Mouse (Mus musculus): ENCODE results near the gene Fmn2.

Gene Fmn2

DNA sequence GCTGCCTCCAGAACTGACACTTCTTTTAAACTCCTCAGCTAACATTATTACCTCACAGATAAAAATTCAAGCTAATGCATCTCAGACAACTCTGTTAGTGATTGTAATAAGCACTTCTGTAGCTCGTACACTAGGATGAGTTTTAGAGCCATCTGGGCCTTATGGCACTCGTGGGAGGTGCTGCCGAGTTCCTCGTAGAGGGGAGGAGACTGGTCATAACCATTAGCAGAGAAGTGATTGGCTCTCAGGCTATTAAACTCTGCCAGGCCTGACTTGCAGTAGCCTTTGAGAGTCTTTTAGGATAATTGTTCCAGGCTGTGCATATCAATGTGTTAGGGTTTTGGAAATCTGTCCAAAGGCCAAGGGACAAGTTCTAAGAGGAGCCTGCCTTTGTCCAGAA, 55.6 kb downstream of the Fmn2 start:
- DNase-seq (ENCODE audit: low spot score): no peak

DNA sequence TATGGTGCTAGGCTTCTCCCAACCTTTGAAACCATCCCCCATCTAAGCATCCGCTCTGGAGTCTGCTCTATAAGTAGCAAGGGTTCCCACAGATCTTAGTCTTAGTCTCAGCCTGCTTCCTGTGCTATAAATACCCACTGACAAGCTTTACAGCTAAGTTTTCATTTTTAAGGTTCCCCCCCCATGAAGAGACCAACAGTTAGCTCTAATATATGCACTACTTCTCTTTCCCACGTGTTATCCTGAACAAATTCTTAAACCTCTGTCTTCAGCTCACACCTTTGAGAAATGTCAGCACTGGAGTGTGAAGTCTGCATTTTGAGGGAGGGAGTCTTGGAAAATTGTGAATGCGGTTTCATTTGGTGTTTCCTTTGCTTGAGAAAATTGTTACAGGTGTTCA, 56.2 kb downstream of the Fmn2 start:
- DNase-seq (ENCODE audit: low spot score): no peak

DNA sequence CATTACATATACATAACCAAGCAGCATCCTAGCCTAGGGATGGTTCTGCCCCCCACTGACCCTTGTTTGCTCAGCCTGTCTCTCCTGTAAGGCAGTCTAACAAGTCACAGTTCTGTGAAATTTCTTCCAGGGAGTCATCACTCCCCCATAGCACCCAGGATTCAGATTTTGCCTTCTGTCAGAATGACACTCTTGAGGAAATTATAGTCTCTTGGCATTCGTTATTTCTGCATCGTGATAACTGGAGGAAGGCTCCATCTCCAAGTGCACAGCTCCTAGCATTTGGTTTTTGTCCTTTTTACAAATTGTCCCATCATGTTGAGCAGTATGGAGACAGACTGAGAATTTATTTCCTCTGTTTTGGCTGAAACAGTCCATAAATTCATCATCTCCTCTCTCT, 56.9 kb downstream of the Fmn2 start:
- DNase-seq (ENCODE audit: low spot score): no peak

DNA sequence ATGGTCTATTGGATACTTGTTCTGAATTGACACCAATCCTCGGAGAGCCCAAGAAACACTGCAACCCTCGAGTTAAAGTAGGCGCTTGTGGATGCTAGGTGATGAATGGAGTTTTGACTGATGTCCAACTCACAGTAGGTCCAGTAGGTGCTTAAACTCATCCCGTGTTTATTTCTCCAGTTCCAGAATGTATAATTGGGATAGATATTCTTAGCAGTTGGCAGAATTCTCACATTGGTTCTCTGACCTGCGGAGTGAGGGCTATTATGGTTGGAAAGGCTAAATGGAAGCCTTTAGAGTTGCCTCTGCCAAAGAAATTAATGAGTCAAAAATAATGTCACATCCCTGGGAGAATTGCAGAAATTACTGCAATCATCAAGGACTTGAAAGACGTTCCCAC, 62.9 kb downstream of the Fmn2 start:
- DNase-seq (ENCODE audit: low spot score): no peak

DNA sequence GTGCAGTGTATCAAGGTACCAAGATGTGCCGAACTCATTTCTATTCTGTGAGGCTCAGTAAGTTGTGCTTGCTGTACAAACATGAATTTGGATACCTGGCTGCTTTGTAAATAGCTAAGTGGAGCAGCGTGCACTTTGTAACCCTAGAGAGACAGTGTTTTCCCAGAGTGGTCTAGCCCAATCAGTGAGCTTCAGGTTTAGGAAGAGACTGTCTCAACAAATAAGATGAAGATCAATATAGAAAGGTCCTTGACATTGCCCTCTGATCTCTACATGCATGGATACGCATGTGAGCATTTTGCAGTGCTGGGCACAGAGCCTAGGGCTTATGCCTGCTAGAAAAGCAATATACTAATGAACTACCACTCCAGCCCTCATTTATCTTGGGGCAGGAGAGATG, 67.0 kb downstream of the Fmn2 start:
- DNase-seq (ENCODE audit: low spot score): no peak

DNA sequence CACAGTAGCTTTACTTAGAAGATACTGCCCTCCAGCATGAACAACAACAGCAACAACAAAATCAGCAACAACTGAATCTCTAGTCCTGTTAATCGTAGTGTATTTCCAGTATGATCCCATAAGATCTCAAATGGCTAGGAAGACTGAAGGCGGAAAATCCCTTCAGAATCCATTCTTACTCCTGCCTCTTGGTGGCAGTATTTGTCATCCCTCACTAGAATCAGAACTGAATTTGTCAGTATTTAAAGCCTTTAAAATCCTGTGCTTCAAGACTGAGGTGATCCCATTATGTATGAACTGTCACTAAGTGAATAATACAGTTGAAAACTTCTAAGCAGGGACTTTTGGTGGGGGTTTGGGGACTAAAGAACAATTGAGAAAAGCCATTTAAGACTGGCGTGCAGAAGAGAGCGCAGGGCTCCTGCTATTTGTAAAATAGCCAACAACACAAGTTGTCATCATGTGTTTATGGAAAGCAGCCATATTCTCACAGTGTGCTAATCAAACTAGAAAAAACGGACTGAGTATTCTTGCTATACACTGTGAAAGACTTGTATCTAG, 90.9 kb downstream of the Fmn2 start:
- DNase-seq (ENCODE audit: low spot score): peak; percentile 42

DNA sequence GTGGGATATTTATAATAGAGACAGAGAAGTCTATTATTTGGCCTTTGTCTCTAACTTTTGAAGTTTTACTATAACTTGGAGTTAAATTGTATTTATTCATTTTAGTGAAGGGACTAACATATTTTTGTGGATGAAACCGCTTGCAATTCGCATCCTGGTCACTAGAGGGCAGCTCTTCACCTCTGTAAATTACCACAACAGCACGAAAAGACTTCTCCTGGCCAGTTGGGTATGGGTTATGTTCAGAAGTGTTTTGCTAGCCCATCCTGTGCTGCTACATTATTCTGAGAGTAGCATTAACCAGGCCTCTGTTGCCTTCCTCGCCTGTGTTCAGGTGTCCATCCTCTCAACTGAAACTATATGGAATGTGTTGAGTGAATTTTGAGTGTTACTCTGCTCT, 93.4 kb downstream of the Fmn2 start:
- peak; percentile 82 for DNase-seq (ENCODE audit: low spot score)

DNA sequence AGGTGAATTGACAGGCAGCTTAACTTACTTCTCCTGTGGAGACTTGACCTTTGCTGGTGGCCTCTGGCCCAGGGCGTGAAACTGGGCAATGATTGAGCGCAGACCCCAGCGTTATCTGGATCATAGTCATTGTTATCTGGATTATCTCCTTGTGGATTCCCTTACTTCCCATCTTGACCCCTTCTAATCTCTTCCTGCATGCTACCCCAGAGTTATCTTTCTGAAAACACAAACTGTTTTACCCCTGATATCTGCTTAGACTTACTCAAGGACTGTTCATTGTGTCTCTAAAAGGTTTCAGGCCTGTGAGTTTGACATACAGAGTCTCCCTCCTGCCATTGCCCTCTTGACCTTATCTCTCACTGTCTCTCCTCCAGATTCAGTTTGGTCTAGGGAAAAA, 95.9 kb downstream of the Fmn2 start:
- DNase-seq (ENCODE audit: low spot score): no peak

DNA sequence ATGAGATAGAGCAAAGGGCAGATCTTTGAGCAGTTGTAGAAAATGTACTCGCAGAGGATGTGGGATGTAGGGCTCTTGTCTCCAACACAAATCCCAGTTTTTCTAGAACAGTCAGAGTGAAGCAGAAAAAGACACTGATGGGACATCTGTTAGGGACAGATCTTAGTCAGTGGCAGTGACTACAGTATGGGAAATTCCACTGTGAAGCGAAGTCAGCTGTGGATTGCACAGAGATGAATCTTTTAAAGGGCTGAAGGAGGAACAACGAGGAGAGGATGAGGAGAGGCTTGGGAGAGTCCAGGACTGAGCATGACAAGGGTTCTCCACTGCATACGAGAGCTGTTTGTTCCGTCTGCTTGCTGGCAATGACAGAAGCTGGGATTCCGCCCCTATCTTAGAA, 96.6 kb downstream of the Fmn2 start:
- DNase-seq (ENCODE audit: low spot score): no peak

DNA sequence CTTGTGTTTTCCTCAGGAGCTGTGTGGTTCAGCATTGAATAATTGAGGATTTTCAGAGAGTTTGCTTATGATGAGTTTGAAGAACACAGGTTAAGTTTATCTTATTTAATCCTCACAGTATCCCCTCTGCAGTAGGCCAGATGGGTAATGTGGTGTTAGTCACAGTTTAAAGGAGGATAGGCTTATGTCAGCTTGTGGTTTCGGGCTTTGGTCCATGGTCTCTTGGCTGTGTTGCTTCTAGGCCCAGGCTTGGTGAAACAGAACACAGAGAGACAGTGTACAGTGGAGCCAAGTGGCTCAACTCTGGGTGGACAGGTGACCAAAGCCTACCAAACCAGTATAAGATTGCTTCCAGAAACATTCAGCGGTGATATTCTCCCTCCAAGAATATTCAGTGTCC, 98.4 kb downstream of the Fmn2 start:
- DNase-seq (ENCODE audit: low spot score): no peak

DNA sequence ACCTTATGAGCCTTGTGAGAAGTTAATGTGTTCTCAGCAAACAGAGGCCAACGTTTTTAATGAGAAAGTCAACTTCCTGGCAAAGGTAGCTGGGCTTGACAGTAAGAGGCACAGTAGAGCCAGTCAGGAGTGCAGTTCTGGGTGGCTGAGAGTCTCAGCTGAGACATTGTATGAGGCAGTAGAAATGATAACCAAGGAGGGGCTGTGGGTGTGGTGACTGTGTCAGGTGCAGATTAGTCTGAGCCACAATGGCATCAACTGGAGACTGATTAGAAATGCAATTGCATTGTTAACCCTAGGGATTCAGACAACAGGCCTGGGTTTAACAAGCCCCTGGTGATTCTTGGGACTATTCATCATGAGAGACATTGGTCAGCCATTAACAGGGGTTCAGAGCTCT, 99.0 kb downstream of the Fmn2 start:
- DNase-seq (ENCODE audit: low spot score): peak; percentile 3

DNA sequence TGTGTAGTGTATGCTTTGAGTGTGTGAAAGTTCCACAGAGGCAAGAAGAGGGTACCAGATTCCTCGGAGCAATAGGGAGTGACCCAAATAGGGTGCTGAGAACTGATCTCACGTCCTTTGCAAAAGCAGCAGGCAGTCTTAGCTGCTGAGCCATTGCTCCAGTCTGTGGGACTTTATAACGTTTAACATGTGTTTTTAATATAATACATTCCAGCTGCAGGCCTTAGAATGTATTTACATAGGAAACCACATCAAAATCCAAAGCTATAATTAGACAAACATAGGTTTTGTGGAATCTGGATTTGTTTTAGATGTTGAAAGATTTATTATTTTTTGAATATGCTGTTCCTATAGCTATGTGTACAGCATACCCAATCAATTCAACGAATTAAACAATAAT, 115.7 kb downstream of the Fmn2 start:
- no peak for DNase-seq (ENCODE audit: low spot score)

DNA sequence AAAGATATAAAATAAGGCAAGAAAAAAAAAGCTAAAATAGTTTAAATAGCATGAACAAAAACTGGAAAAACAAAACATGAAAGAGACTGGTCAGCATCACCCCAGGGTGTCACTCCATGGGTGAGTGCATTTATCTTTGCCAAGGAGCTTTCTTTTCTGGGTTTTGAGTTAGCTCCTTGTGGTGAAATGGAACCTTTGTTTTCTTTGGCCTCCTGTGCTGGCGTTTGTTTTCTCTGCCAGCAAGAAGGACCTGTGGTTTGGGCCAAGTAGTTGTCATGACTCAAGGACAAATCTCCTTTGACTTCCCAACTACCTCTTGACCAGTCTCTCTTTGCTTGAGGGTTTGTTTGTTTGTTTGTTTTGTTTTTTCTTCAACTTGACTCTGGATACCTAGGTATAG, 119.9 kb downstream of the Fmn2 start:
- no peak for DNase-seq (ENCODE audit: low spot score)

DNA sequence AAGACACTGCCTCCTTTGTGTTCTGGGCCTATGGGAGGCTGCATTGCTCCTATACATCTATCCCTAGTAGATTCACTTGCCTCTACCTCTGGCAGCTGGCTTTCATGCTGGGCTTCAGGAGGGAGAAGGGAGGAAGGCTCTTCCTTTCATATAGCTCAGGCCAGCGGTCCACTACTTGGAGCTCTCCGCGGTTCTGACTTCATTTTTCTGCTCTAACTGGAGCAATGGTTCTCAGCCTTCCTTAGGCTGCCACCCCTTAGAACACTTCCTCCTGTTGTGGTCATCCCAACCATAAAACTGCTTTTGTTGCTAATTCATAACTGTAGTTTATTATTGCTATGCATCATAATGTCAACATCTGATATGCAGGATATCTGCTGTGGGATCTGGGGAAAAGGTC, 121.4 kb downstream of the Fmn2 start:
- peak; percentile 50 for DNase-seq (ENCODE audit: low spot score)

DNA sequence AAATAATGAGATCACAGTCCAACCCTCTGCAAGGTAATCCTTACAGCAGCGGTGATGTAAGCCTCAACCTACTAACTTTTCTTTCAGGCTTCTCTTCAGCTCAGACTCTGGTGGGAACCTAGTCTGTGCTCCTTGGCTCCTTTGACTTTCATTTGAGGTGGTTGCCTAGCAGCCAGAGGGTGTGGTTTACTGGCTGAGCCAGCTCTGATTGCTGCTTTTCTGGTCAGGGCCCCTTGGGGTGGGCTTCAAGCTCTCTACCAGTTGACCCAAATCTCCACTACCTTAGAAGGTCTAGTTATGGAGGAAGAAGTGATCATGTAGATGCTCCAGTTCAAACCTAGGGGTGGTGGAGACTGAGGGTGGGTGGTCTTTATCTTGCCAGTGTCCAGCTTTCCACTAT, 128.4 kb downstream of the Fmn2 start:
- no peak for DNase-seq (ENCODE audit: low spot score)

DNA sequence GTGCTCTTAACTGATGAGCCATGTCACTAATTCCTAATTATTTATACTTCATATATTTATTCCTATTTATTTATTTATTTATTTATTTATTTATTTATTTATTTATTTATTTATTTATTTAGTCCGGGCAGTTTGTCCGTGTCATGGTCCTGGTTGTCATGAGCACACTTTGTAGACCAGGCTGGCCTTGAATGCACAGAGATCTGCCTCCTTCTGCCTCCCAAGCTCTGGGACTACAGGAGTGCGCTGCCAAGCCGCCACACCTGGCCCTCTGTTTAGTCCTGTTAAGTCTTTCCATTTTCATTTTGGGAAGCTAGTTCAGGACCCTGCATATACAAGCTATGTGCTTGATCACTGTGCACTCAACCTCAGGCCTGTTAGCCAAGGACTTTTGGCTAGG, 134.7 kb downstream of the Fmn2 start:
- DNase-seq (ENCODE audit: low spot score): no peak

DNA sequence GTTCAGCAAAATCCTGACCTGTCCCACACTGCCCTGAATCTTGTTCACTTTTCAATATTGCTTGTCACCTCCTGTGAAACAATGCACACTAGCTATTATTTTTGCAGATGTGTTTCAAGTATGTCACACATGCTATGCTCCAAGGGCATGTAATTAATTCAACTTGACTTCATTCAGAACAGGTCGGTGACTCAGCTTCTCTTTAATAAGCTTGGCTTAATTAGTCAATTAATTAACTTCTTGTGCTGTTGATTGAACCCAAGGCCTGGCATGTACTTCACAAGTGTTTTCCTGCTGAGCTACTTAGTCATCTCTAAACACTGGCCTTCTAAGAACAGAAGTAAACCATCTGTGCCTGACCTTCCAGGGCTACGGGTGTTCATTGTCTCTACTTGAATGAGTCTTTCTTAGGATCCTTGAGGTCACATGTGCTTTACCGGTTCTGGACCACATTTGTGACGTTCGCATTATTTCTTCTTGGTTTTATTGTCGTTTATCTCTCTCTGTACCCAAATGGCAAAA, 136.0 kb downstream of the Fmn2 start:
- DNase-seq (ENCODE audit: low spot score): no peak

DNA sequence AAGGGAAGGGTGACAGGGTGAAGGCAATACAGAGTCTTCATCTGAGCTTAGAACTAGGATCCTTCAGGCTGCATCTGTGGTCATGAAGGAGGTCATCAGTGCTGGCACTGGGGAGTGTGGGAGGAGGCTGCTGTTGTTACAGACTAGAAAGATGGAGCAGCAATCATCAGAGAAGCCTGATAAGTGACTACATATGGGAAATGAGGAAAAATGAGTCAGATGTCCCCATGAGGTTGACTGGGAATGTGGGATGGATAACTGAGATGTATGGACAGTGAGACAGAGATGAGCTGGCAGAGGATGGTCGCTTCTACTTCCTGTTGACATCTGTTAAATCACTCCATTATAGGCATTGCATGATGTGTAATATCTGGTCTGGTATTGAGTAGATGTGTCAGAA, 139.3 kb downstream of the Fmn2 start:
- no peak for DNase-seq (ENCODE audit: low spot score)

DNA sequence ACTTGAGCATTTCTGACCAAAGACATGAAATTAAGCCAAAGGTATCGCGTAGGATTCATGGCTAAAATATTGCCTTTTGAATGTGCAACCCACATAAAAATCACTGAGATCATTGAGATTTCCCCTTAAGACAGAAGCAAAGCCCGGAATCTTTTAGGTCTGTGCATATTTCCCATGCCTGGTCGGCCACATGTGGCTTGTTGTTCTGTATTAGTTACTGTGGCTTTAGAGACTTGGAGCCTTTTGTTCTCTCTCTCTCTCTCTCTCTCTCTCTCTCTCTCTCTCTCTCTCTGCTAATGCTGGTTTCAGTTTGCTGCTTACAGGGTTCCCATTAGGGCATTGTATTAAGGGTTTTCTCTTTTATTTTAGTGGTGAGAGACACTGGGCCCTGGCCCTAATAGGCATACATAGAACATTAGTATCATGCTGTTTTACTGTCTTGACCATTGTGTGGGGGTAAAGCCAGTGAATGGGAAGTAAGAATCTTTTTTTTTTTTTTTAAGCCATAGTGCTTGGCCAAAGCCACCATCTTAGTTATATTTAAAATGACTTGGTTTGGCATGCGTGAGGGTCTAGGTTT, 141.9 kb downstream of the Fmn2 start:
- no peak for DNase-seq (ENCODE audit: low spot score)

DNA sequence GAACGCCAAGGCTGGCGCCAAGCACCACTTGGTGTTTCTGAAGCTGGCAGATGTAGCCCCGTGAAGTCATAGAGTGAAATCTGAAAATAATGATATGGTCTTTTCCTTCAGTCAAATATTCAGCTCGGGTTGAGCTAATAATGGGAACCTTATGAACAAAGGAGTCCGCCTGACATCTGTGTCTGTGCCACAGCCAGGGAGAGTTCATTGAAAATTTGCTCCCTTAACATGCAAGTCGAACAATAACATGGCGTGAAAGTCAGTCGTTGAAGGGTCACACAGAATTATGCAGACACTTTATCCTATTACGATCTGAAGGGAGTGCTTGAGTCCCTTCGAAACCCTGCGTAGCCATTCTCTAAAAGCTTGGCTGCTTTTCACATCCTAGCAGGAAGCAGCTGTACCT, 147.8 kb downstream of the Fmn2 start:
- peak; percentile 10 for DNase-seq (ENCODE audit: low spot score)

DNA sequence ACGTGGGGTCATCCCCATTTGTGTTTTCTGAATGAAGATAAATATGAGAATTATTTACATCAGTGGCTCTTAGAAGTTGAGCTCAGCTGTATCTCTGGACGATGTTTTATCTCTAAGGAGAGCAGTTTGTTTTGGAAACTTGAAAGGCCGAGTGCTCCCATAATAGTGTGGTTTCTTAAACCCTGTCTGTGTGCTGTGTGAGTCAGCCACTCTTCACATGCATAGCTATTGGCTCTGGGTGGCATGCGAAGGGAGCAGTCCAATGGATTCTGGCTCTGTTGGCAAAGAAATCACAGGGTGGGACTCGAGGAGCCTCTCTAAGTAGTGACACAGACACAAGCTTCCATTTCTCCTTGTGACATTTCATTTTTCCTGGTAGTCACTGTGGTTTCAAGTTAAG, 152.9 kb downstream of the Fmn2 start:
- DNase-seq (ENCODE audit: low spot score): no peak

DNA sequence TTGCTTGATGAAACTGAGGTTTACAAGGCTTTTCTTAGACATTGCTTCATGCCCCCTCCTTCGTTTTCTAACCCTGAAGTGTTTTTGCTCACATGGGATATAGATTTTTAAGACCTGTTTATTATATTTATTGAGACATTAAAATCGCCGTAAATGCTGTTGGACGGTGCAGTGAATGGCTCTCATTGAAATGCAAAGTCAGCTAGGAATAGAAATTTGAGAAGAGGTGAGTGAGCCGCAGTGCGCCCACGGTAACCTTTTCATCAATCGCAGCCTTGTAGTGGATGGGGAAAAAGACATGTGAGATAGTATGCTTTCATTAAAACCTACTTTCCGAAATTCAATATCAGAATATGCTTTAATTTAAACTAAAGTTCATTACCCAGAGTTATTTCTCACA, 153.7 kb downstream of the Fmn2 start:
- DNase-seq (ENCODE audit: low spot score): no peak

DNA sequence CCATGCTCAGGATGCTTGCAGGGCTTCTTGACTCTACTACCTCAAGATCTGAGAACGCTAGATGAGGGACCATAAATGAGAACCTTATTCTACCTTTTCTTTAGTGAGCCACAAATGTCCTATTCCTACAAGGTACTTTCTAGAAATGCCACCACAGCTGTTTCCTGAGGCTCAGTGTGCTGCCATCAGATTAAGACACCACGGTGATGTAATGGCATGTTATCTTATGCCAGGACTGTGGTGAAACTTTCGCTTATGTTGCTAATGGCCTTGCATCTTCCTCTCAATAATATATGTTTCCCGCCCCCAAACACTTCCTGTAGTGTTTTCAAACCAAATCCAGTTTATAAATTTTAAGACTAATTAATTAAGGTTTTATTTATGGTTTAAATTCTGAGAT, 154.9 kb downstream of the Fmn2 start:
- DNase-seq (ENCODE audit: low spot score): no peak

DNA sequence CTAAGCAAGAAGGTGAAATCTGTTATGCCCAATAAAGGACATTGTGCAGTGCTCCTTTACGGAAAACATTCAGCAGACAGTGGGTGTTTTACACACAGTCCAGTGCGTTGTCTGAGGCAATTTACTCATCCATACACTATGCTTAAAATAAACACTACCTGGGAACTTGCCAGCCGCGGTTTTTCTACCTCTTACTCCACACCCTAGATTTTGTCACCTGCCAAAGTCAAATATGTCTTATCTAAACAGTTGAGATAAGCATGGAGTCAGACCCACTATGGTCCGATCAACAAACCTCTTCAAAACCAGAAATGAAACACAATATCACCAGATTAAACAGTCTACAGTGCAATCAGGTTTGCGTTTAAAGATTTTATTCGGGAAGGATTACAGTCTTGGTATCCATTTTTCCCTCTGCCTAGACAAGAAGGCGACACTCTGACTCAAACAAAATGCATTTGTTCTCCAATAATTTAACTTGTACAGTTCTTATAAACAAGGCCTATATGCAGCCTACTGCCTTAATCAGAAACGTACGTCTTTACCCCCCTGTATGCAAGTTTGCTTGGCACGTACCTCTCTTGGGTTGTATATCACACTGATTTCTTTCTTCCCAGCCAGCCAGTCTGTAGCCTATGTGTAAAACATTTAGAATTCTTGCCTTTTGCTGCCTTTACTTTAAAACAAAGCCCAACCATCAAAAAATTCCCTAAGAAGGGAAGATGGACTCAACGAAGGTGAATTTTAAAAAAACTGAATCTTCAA, 158.0 kb downstream of the Fmn2 start:
- no peak for DNase-seq (ENCODE audit: low spot score)

Data from embryo, embryonic 10.5 days (tissue).